Mouse (Mus musculus): ENCODE results near the gene Npcd. TPM values are rescaled to one million over a fixed set of nuclear protein-coding genes. Genes with fewer than 3 reads are reported as not detected.

Gene Npcd
- polyA plus RNA-seq, 1 experiment from 2014 or later, result not detected

- ATAC-seq (ENCODE audit: low FRiP score, low TSS enrichment), result no peak
- 84% methylated on average over 3 of the region's 3 CpGs for WGBS
- Histone ChIP-seq H3K4me3 (ENCODE audit: low read length) (no peak overlapping the region), H3K4me2 (replicated peaks; ENCODE audit: low read depth, low read length) (no peak overlapping the region), H3K9me3 (ENCODE audit: low read length) (no peaks in the 10 kb centered on the region; the same call in 1 of the 2 replicates), H3K9ac (replicated peaks; ENCODE audit: low read length) (no peak overlapping the region), H3K27ac (ENCODE audit: low read length) (no peak overlapping the region), H3K36me3 (ENCODE audit: insufficient read depth, low read length) (no peaks in the 10 kb centered on the region), H3K27me3 (ENCODE audit: insufficient read depth, low read length) (no peaks in the 10 kb centered on the region), H3K4me1 (ENCODE audit: insufficient read depth, low read length) (no peaks in the 10 kb centered on the region)
These were observed 33.4 kb upstream of the Npcd start for GRCm38 (mm10) chr15:79867260-79868002.

GRCm38 (mm10) chr15:79859821-79860220, 25.8 kb upstream of the Npcd start:
- H3K9me3 ChIP-seq (ENCODE audit: low read length), result no peaks in the 10 kb centered on the region
- H3K4me2 ChIP-seq (replicated peaks; ENCODE audit: low read depth, low read length), result no peak overlapping the region
- no peak for ATAC-seq (ENCODE audit: low FRiP score, low TSS enrichment)
- H3K4me3 ChIP-seq (ENCODE audit: low read length), result no peak overlapping the region
- no peaks in the 10 kb centered on the region for H3K36me3 ChIP-seq (ENCODE audit: insufficient read depth, low read length)
- H3K9ac ChIP-seq (replicated peaks; ENCODE audit: low read length), result no peak overlapping the region
- no peaks in the 10 kb centered on the region for H3K4me1 ChIP-seq (ENCODE audit: insufficient read depth, low read length)
- 87% methylated on average over 9 of the region's 9 CpGs for WGBS
- H3K27ac ChIP-seq (ENCODE audit: low read length), result no peak overlapping the region
- H3K27me3 ChIP-seq (ENCODE audit: insufficient read depth, low read length), result no peaks in the 10 kb centered on the region

GRCm38 (mm10) chr15:79858979-79859378, 24.9 kb upstream of the Npcd start:
- no peaks in the 10 kb centered on the region for H3K9me3 ChIP-seq (ENCODE audit: low read length)
- H3K4me3 ChIP-seq (ENCODE audit: low read length), result no peak overlapping the region
- H3K9ac ChIP-seq (replicated peaks; ENCODE audit: low read length), result no peak overlapping the region
- H3K4me2 ChIP-seq (replicated peaks; ENCODE audit: low read depth, low read length), result no peak overlapping the region
- WGBS, result 87% methylated on average over 5 of the region's 5 CpGs
- no peaks in the 10 kb centered on the region for H3K27me3 ChIP-seq (ENCODE audit: insufficient read depth, low read length)
- H3K4me1 ChIP-seq (ENCODE audit: insufficient read depth, low read length), result no peaks in the 10 kb centered on the region
- no peak for ATAC-seq (ENCODE audit: low FRiP score, low TSS enrichment)
- H3K36me3 ChIP-seq (ENCODE audit: insufficient read depth, low read length), result no peaks in the 10 kb centered on the region
- no peak overlapping the region for H3K27ac ChIP-seq (ENCODE audit: low read length)

DNA sequence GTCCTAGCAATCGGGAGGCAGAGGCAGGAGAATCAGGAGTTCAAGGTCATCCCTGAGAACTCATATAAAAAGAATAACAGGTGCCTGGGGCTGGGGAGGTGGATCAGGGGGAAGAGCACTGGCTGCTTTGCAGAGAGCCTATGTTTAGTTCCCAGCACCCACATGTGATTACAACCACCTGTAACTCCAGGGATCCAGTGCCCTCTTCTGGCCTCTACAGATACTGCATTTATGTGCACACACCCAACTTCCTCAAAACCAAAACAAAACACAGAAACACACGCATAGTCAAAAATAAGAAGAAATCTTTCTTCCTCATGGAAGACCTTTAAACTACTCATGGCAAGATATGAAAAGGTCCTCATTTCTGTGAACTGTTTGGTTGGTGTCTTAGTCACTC, 16.1 kb upstream of the Npcd start:
- Histone ChIP-seq H3K36me3 (ENCODE audit: insufficient read depth, low read length) (no peaks in the 10 kb centered on the region), H3K27me3 (ENCODE audit: insufficient read depth, low read length) (no peaks in the 10 kb centered on the region), H3K4me1 (ENCODE audit: insufficient read depth, low read length) (peaks cover 14% of the 10 kb centered on the region), H3K27ac (ENCODE audit: low read length) (no peak overlapping the region), H3K4me3 (ENCODE audit: low read length) (no peak overlapping the region), H3K4me2 (replicated peaks; ENCODE audit: low read depth, low read length) (no peak overlapping the region), H3K9me3 (ENCODE audit: low read length) (peaks cover 3% of the 10 kb centered on the region; the same call in 1 of the 2 replicates), H3K9ac (replicated peaks; ENCODE audit: low read length) (no peak overlapping the region)
- no peak for ATAC-seq (ENCODE audit: low FRiP score, low TSS enrichment)
- 95% methylated on average over 2 of the region's 2 CpGs for WGBS

DNA sequence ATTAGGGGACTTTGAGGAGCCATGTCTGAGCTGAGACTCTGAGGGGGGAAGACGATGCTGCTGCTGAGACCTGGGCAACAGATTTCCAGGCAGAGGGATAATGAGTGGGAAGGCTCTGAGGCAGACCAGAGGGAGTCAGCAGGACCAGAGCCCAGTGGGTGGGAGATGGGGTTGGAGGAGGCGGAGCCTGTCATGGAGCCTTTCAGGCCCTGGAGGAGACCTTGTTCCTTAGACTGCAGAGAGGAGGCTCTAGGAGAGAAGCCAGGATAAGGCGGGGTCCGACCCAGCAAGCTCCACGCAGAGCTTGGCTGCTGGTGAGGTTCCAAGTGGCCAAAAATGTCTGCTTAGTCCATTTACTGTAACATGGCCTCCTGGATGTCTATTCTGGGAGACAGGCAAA, 13.1 kb upstream of the Npcd start:
- Histone ChIP-seq H3K27ac (ENCODE audit: low read length) (peak overlapping the region; percentile 37; the same call in 1 of the 2 replicates), H3K4me1 (ENCODE audit: insufficient read depth, low read length) (peaks cover 14% of the 10 kb centered on the region), H3K4me3 (ENCODE audit: low read length) (no peak overlapping the region), H3K27me3 (ENCODE audit: insufficient read depth, low read length) (no peaks in the 10 kb centered on the region), H3K36me3 (ENCODE audit: insufficient read depth, low read length) (no peaks in the 10 kb centered on the region), H3K9me3 (ENCODE audit: low read length) (peaks cover 3% of the 10 kb centered on the region; the same call in 1 of the 2 replicates), H3K9ac (replicated peaks; ENCODE audit: low read length) (no peak overlapping the region), H3K4me2 (replicated peaks; ENCODE audit: low read depth, low read length) (no peak overlapping the region)
- WGBS, result 28% methylated on average over 5 of the region's 5 CpGs
- ATAC-seq (ENCODE audit: low FRiP score, low TSS enrichment), result peak; percentile 84

- Histone ChIP-seq H3K4me1 (ENCODE audit: insufficient read depth, low read length) (peaks cover 14% of the 10 kb centered on the region), H3K36me3 (ENCODE audit: insufficient read depth, low read length) (no peaks in the 10 kb centered on the region), H3K9me3 (ENCODE audit: low read length) (peaks cover 3% of the 10 kb centered on the region; the same call in 1 of the 2 replicates), H3K9ac (replicated peaks; ENCODE audit: low read length) (no peak overlapping the region), H3K27me3 (ENCODE audit: insufficient read depth, low read length) (no peaks in the 10 kb centered on the region), H3K27ac (ENCODE audit: low read length) (no peak overlapping the region), H3K4me3 (ENCODE audit: low read length) (no peak overlapping the region), H3K4me2 (replicated peaks; ENCODE audit: low read depth, low read length) (no peak overlapping the region)
- no peak for ATAC-seq (ENCODE audit: low FRiP score, low TSS enrichment)
- WGBS, result 59% methylated on average over 4 of the region's 4 CpGs
These were observed 11.9 kb upstream of the Npcd start for GRCm38 (mm10) chr15:79845986-79846385.

DNA sequence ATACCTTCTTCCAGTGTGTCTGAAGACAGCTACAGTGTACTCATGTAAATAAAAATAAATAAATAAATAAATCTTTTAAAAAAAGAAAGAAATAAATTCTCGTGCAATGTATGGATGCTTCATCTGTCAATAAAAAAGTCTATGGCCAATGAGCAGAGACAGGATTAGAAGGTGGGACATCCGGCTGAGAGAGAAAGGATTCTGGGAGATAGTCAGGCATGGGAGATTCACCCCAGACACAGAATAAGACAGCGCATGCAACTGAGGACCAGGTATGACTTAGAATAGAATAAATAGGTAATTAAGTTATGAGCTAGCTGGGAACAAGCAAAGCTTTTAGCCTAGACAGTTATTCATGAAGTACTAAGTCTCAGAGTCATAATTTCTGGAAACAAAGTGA, 8.9 kb upstream of the Npcd start:
- 82% methylated on average over 3 of the region's 3 CpGs for WGBS
- Histone ChIP-seq H3K4me2 (replicated peaks; ENCODE audit: low read depth, low read length) (no peak overlapping the region), H3K36me3 (ENCODE audit: insufficient read depth, low read length) (no peaks in the 10 kb centered on the region), H3K4me1 (ENCODE audit: insufficient read depth, low read length) (peaks cover 12% of the 10 kb centered on the region), H3K9ac (replicated peaks; ENCODE audit: low read length) (no peak overlapping the region), H3K27ac (ENCODE audit: low read length) (no peak overlapping the region), H3K27me3 (ENCODE audit: insufficient read depth, low read length) (no peaks in the 10 kb centered on the region), H3K4me3 (ENCODE audit: low read length) (no peak overlapping the region), H3K9me3 (ENCODE audit: low read length) (no peaks in the 10 kb centered on the region)
- no peak for ATAC-seq (ENCODE audit: low FRiP score, low TSS enrichment)

DNA sequence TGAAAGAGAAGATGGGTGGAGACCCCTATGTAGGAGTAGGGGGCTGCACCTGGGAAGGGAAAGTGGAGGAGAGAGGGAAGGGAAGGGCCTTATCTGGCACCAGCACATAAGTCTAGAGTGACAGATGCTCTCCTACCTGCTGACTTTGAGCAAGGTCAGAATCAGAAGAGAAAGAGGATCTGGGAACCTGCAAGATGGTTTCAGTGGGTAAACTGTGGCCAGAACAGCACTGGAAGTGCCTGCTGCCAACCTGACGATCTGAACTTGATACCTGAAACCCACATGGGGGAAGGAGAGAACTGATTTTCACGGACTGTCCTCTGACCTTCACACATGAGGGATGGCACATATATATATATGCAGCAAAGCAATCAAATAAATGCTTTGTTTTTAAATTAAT, 6.2 kb upstream of the Npcd start:
- Histone ChIP-seq H3K9me3 (ENCODE audit: low read length) (no peaks in the 10 kb centered on the region), H3K9ac (replicated peaks; ENCODE audit: low read length) (no peak overlapping the region), H3K27ac (ENCODE audit: low read length) (no peak overlapping the region), H3K4me1 (ENCODE audit: insufficient read depth, low read length) (peaks cover 1% of the 10 kb centered on the region; the same call in 1 of the 2 replicates), H3K36me3 (ENCODE audit: insufficient read depth, low read length) (no peaks in the 10 kb centered on the region), H3K27me3 (ENCODE audit: insufficient read depth, low read length) (no peaks in the 10 kb centered on the region), H3K4me2 (replicated peaks; ENCODE audit: low read depth, low read length) (no peak overlapping the region), H3K4me3 (ENCODE audit: low read length) (no peak overlapping the region)
- WGBS, result 41% methylated on average over 2 of the region's 2 CpGs
- no peak for ATAC-seq (ENCODE audit: low FRiP score, low TSS enrichment)

DNA sequence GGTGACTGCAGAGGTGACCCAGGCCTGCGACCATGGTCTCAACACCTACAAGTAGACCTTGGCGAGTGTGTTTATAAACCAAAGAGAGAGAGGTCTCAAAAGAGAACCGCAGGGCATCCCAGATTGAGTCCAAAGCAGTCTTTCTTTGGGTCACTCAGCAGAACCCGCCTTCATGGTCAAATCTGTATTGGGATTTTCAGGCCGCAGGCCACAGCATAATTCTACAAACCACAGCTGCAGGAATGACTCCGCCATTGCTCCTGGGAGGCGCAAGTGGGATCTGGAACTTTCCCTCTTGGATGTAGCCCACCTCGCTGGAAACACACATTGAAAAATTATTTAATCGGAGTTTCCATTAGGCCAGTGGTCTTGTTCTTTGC, 834 bp upstream of the Npcd start:
- Histone ChIP-seq H3K27me3 (ENCODE audit: insufficient read depth, low read length) (no peaks in the 10 kb centered on the region), H3K4me3 (ENCODE audit: low read length) (peak overlapping the region; percentile 84; the same call in 1 of the 2 replicates), H3K36me3 (ENCODE audit: insufficient read depth, low read length) (peaks cover 7% of the 10 kb centered on the region; the same call in 1 of the 2 replicates), H3K9ac (replicated peaks; ENCODE audit: low read length) (peak overlapping the region; percentile 63; the same call in 1 of the 2 replicates), H3K4me1 (ENCODE audit: insufficient read depth, low read length) (peaks cover 36% of the 10 kb centered on the region), H3K4me2 (replicated peaks; ENCODE audit: low read depth, low read length) (peak overlapping the region; percentile 97), H3K27ac (ENCODE audit: low read length) (peak overlapping the region; percentile 94), H3K9me3 (ENCODE audit: low read length) (no peaks in the 10 kb centered on the region)
- 53% methylated on average over 9 of the region's 9 CpGs for WGBS
- ATAC-seq (ENCODE audit: low FRiP score, low TSS enrichment), result no peak
